8 mouse cellular contexts compared by ENCODE assay signal in genomic region chr4:101717367-101718121, GRCm38 (mm10). TPM values are rescaled to one million over a fixed set of nuclear protein-coding genes. Genes with fewer than 3 reads are reported as not detected.
DNase-seq lines count a peak whose midpoint lies in the region; ATAC-seq and TF ChIP-seq lines count a peak whose summit lies in the region.

Gene Lepr, plus strand, starts transcription at chr4:101717404.

- H3K4me3 ChIP-seq in forebrain, embryonic 15.5 days: peak within 1 kb of the TSS; percentile 45
- peak within 1 kb of the TSS; percentile 54 for H3K4me3 ChIP-seq in hindbrain, embryonic 16.5 days (ENCODE audit: low read length)
- H3K4me3 ChIP-seq in liver, embryonic 13.5 days (replicated peaks): peak within 1 kb of the TSS; percentile 35
- H3K4me3 ChIP-seq in olfactory bulb, adult 2 months (ENCODE audit: insufficient read depth, low read depth, low read length): peak within 1 kb of the TSS; percentile 37

- H3K27ac ChIP-seq in forebrain, embryonic 15.5 days (replicated peaks): no peak within 1 kb of the TSS
- H3K27ac ChIP-seq in hindbrain, embryonic 16.5 days (ENCODE audit: low read depth, low read length): no peak within 1 kb of the TSS
- H3K27ac ChIP-seq in liver, embryonic 13.5 days: no peak within 1 kb of the TSS
- H3K27ac ChIP-seq in olfactory bulb, adult 2 months (ENCODE audit: insufficient read depth, low read depth, low read length): no peak within 1 kb of the TSS

- H3K9ac ChIP-seq in forebrain, embryonic 15.5 days (replicated peaks): peak within 1 kb of the TSS; percentile 36; the same call in 1 of the 2 replicates
- H3K9ac ChIP-seq in hindbrain, embryonic 16.5 days (ENCODE audit: low read depth, low read length): peak within 1 kb of the TSS; percentile 59
- H3K9ac ChIP-seq in liver, embryonic 13.5 days: no peak within 1 kb of the TSS

- peak; percentile 51 for ATAC-seq in forebrain, embryonic 15.5 days (replicated peaks)
- no peak; the same call in 1 of the 2 replicates for ATAC-seq in hindbrain, embryonic 16.5 days
- no peak for ATAC-seq in liver, embryonic 13.5 days (ENCODE audit: low read depth)
- ATAC-seq in granulocyte monocyte progenitor cell, adult 5-6 weeks (replicated peaks; ENCODE audit: poor library complexity, severe bottlenecking): no peak

- peak; percentile 10 to 36 for DNase-seq in cerebellum, postnatal 25 days
- DNase-seq in cerebellum, adult 18-20 months: no peak
- peak; percentile 37 for DNase-seq in adrenal gland, adult 18-20 months (ENCODE audit: low spot score in 2 of 2)
- no peak for DNase-seq in liver, embryonic 13.5 days

- no peaks in the 10 kb centered on the region for H3K36me3 ChIP-seq in forebrain, embryonic 15.5 days
- no peaks in the 10 kb centered on the region for H3K36me3 ChIP-seq in hindbrain, embryonic 16.5 days (ENCODE audit: control insufficient read depth, insufficient read depth, low read length)
- no peaks in the 10 kb centered on the region for H3K36me3 ChIP-seq in liver, embryonic 13.5 days

- under 1% methylated on average over 50 of the region's 50 CpGs for WGBS in forebrain, embryonic 15.5 days
- WGBS in hindbrain, embryonic 16.5 days: under 1% methylated on average over 50 of the region's 50 CpGs
- 2% methylated on average over 50 of the region's 50 CpGs for WGBS in liver, embryonic 13.5 days (ENCODE audit: insufficient replicate concordance)
- 2% methylated on average over 50 of the region's 50 CpGs for WGBS in olfactory bulb, adult 2 months

- no peak for TF ChIP-seq POLR2A in olfactory bulb, adult 2 months (IDR thresholded peaks at IDR 0.05; ENCODE audit: insufficient read depth, low read depth, low read length)

- H3K4me2 ChIP-seq in forebrain, embryonic 15.5 days (replicated peaks): peak within 1 kb of the TSS; percentile 93
- peak within 1 kb of the TSS; percentile 98 for H3K4me2 ChIP-seq in hindbrain, embryonic 16.5 days (ENCODE audit: low read length)
- H3K4me2 ChIP-seq in liver, embryonic 13.5 days: peak within 1 kb of the TSS; percentile 55

- peaks cover 11% of the 10 kb centered on the region for H3K4me1 ChIP-seq in forebrain, embryonic 15.5 days
- H3K4me1 ChIP-seq in hindbrain, embryonic 16.5 days (ENCODE audit: control insufficient read depth, insufficient read depth, low read depth, low read length): peaks cover 5% of the 10 kb centered on the region; the same call in 1 of the 2 replicates
- no peaks in the 10 kb centered on the region for H3K4me1 ChIP-seq in liver, embryonic 13.5 days (replicated peaks)
- H3K4me1 ChIP-seq in olfactory bulb, adult 2 months (ENCODE audit: control insufficient read depth, insufficient read depth, low read length): peaks cover 9% of the 10 kb centered on the region

- no peaks in the 10 kb centered on the region for H3K9me3 ChIP-seq in forebrain, embryonic 15.5 days
- no peaks in the 10 kb centered on the region for H3K9me3 ChIP-seq in hindbrain, embryonic 16.5 days (ENCODE audit: control insufficient read depth, low read length)
- H3K9me3 ChIP-seq in liver, embryonic 13.5 days (replicated peaks): no peaks in the 10 kb centered on the region

- TF ChIP-seq CTCF in olfactory bulb, adult 2 months (IDR thresholded peaks at IDR 0.05; ENCODE audit: insufficient read depth, low read depth, low read length): no peak

- peaks cover 19% of the 10 kb centered on the region for H3K27me3 ChIP-seq in forebrain, embryonic 15.5 days
- peaks cover 6% of the 10 kb centered on the region for H3K27me3 ChIP-seq in hindbrain, embryonic 16.5 days (replicated peaks; ENCODE audit: control insufficient read depth, insufficient read depth, low read length)
- H3K27me3 ChIP-seq in liver, embryonic 13.5 days: peaks cover 19% of the 10 kb centered on the region

RNA-seq across cellular contexts. Expression of gene Lepr, which starts in this region (rescaled TPM):
- 10 to 100 TPM in 1 of 2 experiments, 1 to 10 TPM in 1; 9.4 to 13.4 TPM for total RNA-seq in adrenal gland, adult 18-20 months (2021)
- 2.2 and 2.7 TPM in 2 replicates for polyA plus RNA-seq in forebrain, embryonic 15.5 days (2015; fragmentation: Nextera tagmentation; extraction: Ambion mirVana)
- 4.1 and 5.0 TPM in 2 replicates for polyA plus RNA-seq in hindbrain, embryonic 16.5 days (2015; fragmentation: Nextera tagmentation; extraction: Ambion mirVana)
- polyA plus RNA-seq in liver, embryonic 13.5 days (2015; fragmentation: Nextera tagmentation; extraction: Ambion mirVana): 0.50 and 0.66 TPM in 2 replicates
- polyA plus RNA-seq in olfactory bulb, adult 2 months (2012; ENCODE audit: insufficient read depth, insufficient read length, low replicate concordance, missing spikeins): not detected in 2 replicates
- not detected in 2 replicates for total RNA-seq in granulocyte monocyte progenitor cell, adult 5-6 weeks (2014; fragmentation: Nextera tagmentation)
- 0.17 TPM in 1 of 2 replicates, not detected in the other for total RNA-seq in granulocyte monocyte progenitor cell, adult 5-6 weeks (2017)

Comparison
In these comparisons a context has a peak if more than half of its experiments do, and no peak if none do; other contexts are left out.
1. RNA of gene Lepr (total RNA-seq): 9.4 to 13.4 TPM in adrenal gland, adult 18-20 months; 0.17 TPM in granulocyte monocyte progenitor cell, adult 5-6 weeks; every median in the first group is over 4 times any median in the second.
2. DNase-seq: peak in cerebellum, postnatal 25 days (2 of 2) and adrenal gland, adult 18-20 months (2 of 2); none in cerebellum, adult 18-20 months (0 of 2) and liver, embryonic 13.5 days (single experiment).
3. Peak in every context shown above with its lines, with median percentiles within 50 percentile points of each other: H3K4me2 ChIP-seq and H3K4me3 ChIP-seq.